Mouse (Mus musculus) stomach, embryonic 15.5 days (tissue): Measurements from ENCODE around the gene Dnm1. TPM values are rescaled to one million over a fixed set of nuclear protein-coding genes. Genes with fewer than 3 reads are reported as not detected.

ENCODE experiments used
- ATAC-seq: fragments of 200-750 bp; cut with Nextera tagmentation; 2 replicates; pipeline ENCODE4 v1.8.0; 2017; ENCODE audit warnings: low read depth, moderate number of reproducible peaks, moderate TSS enrichment; ENCODE audit not compliant: insufficient read depth, low FRiP score
- H3K27ac ChIP-seq: fragments of 300-500 bp; sonication (generic); 2 replicates; pipeline ENCODE4 v1.5.1; 2015; ENCODE audit warnings: mild to moderate bottlenecking, inconsistent platforms
- H3K27me3 ChIP-seq: fragments of 300-500 bp; sonication (generic); replicated peaks from 2 replicates; pipeline ENCODE4 v1.6.1; 2015; ENCODE audit warnings: inconsistent platforms
- H3K36me3 ChIP-seq: fragments of 300-500 bp; sonication (generic); 2 replicates; pipeline ENCODE4 v1.6.1; 2015; ENCODE audit warnings: inconsistent platforms
- H3K4me1 ChIP-seq: fragments of 300-500 bp; sonication (generic); 2 replicates; pipeline ENCODE4 v1.6.1; 2015; ENCODE audit warnings: inconsistent platforms
- H3K4me2 ChIP-seq: fragments of 300-500 bp; sonication (generic); 2 replicates; pipeline ENCODE4 v1.6.1; 2015; ENCODE audit warnings: mild to moderate bottlenecking, inconsistent platforms
- H3K4me3 ChIP-seq: fragments of 300-500 bp; sonication (generic); replicated peaks from 2 replicates; pipeline ENCODE4 v1.5.1; 2015; ENCODE audit warnings: inconsistent platforms
- H3K9ac ChIP-seq: fragments of 300-500 bp; sonication (generic); 2 replicates; pipeline ENCODE4 v1.6.1; 2015; ENCODE audit warnings: inconsistent platforms
- H3K9me3 ChIP-seq: fragments of 300-500 bp; sonication (generic); 2 replicates; pipeline ENCODE4 v1.6.1; 2016; ENCODE audit warnings: inconsistent platforms
- WGBS: fragments of 180-500 bp; shearing (Covaris S2); methylation state at CpG from one replicate; pipeline ENCODE4 v1.1.7; 2015; 5-methylcytosine and 5-hydroxymethylcytosine counted together
- polyA plus RNA-seq: library from polyadenylated mRNA; unstranded; fragments of >200 nt; fragmentation: Nextera tagmentation; extraction: Ambion mirVana; gene quantifications from 2 replicates; pipeline ENCODE4 v1.2.1, GENCODE M21; 2015

Gene Dnm1
- polyA plus RNA-seq, 1 experiment from 2014 or later: 12.1 TPM

DNA sequence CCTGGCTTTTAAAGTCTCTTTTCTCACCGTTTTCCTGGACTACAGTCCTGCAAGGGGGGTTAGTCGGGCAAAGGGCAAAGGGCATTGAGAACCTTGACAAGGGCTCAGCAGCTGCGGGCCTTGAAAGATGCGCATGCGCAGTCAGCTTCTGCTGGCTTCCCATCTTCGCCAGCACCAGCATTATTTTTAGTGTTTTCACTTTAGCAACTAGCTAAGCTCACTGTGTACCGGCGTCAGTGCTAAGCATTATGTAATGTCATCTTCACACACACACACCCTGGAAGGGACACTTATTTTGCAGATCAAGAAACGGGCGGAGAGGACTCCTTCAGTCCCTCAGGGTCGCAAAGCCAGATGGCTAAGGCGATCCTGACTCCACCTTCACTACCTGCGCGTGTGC lies 7.6 kb upstream of the Dnm1 start:
- Histone ChIP-seq H3K27ac (peak overlapping the region; percentile 48; the same call in 1 of the 2 replicates), H3K9ac (no peak overlapping the region), H3K4me2 (peak overlapping the region; percentile 87), H3K9me3 (no peaks in the 10 kb centered on the region), H3K4me1 (peaks cover 24% of the 10 kb centered on the region), H3K27me3 (no peaks in the 10 kb centered on the region), H3K4me3 (peak overlapping the region; percentile 42), H3K36me3 (peaks cover 2% of the 10 kb centered on the region; the same call in 1 of the 2 replicates)
- 7% methylated on average over 14 of the region's 14 CpGs for WGBS
- no peak for ATAC-seq

DNA sequence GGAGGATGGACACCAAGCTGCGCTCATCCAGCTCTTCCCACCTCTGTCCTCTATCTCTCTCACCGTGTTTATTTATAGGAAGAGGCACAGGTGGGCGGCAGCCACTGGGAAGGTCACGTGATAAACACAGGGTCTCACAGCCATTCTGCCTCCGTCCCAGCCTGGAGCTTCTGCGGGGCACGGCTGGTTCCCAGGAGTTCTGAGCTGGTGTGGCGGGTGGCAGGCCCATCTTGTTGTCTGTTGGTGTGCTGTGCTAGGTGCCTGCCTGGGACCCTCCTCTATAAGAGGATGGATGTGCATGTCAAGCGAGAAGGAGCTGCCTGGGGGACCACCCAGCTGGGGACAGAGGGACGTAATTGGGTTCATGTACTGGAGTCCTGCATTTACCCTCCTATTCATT lies 5.2 kb upstream of the Dnm1 start:
- WGBS: 51% methylated on average over 10 of the region's 10 CpGs
- no peak overlapping the region for H3K27ac ChIP-seq
- no peak overlapping the region for H3K4me3 ChIP-seq
- no peaks in the 10 kb centered on the region for H3K9me3 ChIP-seq
- ATAC-seq: no peak
- H3K27me3 ChIP-seq: no peaks in the 10 kb centered on the region
- H3K36me3 ChIP-seq: no peaks in the 10 kb centered on the region
- no peak overlapping the region for H3K9ac ChIP-seq
- no peak overlapping the region for H3K4me2 ChIP-seq
- H3K4me1 ChIP-seq: peaks cover 14% of the 10 kb centered on the region

DNA sequence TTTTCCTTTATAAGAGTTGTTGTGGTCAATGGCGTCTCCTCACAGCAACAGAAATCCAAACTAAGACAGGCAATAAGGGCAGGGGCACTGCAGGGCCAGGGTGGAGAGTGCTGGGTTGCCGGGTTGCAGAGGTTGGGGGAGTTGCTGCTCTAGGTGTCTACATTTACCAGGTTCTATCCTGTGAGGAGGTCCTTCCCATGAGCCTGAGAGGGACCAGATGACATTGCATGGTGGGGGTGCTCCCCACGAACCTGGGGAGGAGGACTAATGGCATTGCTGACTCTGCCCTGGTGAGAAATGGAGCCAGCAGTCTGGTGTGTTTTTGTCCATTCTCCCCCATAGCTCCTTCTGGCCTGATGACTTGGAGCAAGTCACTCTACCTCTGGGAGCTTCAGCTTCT lies 4.6 kb upstream of the Dnm1 start:
- ATAC-seq: no peak
- Histone ChIP-seq H3K27ac (no peak overlapping the region), H3K4me2 (no peak overlapping the region), H3K4me1 (peaks cover 18% of the 10 kb centered on the region), H3K36me3 (no peaks in the 10 kb centered on the region), H3K4me3 (no peak overlapping the region), H3K9ac (no peak overlapping the region), H3K9me3 (no peaks in the 10 kb centered on the region), H3K27me3 (no peaks in the 10 kb centered on the region)
- 73% methylated on average over 3 of the region's 3 CpGs for WGBS

DNA sequence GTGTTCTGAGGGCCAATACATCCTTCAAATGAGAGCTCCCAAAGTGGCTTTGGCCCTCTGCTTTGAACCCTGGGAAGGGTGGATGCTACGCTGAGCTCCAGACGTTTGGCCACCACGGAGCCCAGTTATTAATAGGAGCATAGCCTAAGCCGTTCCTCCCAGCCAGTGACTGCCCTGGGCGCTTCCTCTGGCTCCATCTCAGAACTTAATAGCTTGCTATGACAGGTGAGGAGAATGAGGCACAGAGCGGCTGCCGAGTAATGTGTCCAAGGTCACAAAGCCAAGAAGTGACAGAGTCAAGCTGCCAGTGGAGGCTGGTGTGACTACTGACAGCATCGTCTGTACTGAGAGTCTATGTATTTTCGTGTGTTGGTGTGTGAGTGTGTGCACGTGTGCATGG lies 3.1 kb upstream of the Dnm1 start:
- Histone ChIP-seq H3K4me2 (no peak overlapping the region), H3K9ac (no peak overlapping the region), H3K9me3 (no peaks in the 10 kb centered on the region), H3K36me3 (no peaks in the 10 kb centered on the region), H3K27me3 (no peaks in the 10 kb centered on the region), H3K4me1 (peaks cover 24% of the 10 kb centered on the region), H3K4me3 (no peak overlapping the region), H3K27ac (no peak overlapping the region)
- ATAC-seq: no peak
- 64% methylated on average over 10 of the region's 10 CpGs for WGBS

DNA sequence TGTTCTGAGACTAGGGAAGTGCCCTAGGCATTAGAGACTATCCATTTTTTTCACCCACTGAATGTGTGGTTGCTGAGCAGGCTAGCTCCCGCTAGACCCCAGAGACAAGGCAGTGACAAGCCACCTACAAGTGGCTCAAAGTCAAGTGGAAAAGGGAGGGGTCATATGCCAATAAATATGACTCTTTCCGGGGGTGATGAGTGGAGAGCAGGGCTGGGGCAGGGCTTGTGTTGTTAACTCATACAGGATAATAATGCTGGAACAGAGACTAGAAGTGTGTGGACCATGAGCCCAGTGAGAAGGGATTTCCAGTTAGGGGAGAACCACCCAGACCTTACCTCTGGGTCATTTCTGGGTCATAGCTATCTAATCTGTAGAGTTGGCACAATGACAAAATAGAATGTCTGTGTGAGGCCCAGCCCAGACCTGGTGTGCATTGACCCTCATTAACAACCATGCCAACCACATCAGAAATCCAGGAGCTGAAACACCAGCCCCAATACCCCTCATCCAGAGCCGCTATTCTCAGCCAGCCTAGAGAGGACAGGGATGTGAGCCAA lies 1.3 kb upstream of the Dnm1 start:
- no peak overlapping the region for H3K9ac ChIP-seq
- ATAC-seq: no peak
- peaks cover 23% of the 10 kb centered on the region for H3K4me1 ChIP-seq
- peak overlapping the region; percentile 99; the same call in 1 of the 2 replicates for H3K4me2 ChIP-seq
- 73% methylated on average over 3 of the region's 3 CpGs for WGBS
- no peaks in the 10 kb centered on the region for H3K36me3 ChIP-seq
- 0 out of 2 replicates have a peak, but pooled peaks cover 3% of the 10 kb centered on the region for H3K27me3 ChIP-seq
- H3K4me3 ChIP-seq: no peak overlapping the region
- H3K9me3 ChIP-seq: no peaks in the 10 kb centered on the region
- H3K27ac ChIP-seq: peak overlapping the region; percentile 41; the same call in 1 of the 2 replicates

DNA sequence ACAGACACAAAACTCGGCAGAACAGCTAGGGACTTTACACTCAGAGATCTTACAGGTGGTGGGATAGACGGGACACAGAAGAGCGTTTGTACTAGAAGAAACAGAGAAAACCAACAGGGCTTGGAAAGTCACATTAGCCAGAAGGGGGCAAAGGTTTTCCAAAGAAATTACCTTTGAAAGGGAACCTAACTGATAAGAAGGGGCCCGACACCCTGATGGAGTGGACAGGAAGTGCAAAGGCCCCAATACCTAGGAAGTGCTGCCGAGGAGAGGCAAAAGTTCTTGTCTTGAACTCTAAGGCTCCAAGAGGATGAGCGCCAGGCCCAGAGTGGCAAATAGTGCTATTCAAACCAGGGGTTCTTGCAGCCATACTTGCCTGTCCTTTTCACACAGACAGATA lies 698 bp upstream of the Dnm1 start:
- H3K36me3 ChIP-seq: no peaks in the 10 kb centered on the region
- 0 out of 2 replicates have a peak, but pooled peaks cover 3% of the 10 kb centered on the region for H3K27me3 ChIP-seq
- H3K4me1 ChIP-seq: peaks cover 23% of the 10 kb centered on the region
- H3K9ac ChIP-seq: no peak overlapping the region
- ATAC-seq: no peak
- no peaks in the 10 kb centered on the region for H3K9me3 ChIP-seq
- H3K4me2 ChIP-seq: peak overlapping the region; percentile 99
- H3K27ac ChIP-seq: peak overlapping the region; percentile 41; the same call in 1 of the 2 replicates
- no peak overlapping the region for H3K4me3 ChIP-seq
- WGBS: 45% methylated on average over 6 of the region's 6 CpGs

DNA sequence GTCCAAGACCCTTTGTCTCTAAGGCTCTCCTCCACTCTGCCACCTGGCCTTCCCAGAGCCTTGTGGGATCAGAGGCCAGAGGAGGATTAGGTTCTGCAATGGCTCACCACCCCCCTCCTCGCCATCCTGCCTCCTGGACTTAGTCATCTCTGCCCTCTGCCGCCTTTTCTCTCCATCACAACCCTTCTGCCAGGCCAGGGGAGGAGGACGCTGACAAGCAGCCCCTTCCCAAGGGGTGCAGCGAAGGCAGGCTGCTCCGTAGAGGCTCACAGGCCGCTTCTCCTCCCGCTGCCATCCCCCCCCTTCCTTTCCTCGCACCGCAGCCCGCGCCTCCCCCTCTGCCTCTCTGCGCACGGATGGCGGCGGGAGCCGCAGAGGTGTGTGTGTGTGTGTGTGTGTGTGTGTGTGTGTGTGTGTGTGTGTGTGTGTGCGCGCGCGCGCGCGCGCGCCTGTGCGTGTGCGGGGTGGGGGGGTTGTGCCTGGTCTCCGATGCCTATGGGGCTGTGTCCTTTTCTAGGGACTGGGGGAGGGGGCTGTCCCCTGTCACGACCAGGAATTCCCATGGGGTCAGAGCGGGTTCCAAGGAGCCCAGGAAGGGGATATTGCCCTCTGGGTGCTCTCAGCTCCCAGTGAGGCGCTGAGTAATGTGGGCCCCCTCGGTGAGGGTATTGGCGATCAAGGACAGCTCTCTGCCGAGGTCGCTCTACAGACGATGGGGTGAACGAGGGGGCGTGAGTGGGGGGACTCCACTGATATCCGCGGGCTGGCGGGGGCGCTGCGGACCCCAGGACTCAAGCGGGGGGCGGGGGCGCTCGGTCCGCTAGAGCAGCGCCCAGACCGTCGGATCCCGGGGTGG lies 759 bp downstream of the Dnm1 start, which contains the start of gene Ciz1:
TSS of gene Ciz1 (plus strand) at position 177 of the 856 bp plus-strand sequence.
- H3K36me3 ChIP-seq: no peaks in the 10 kb centered on the region
- H3K4me1 ChIP-seq: peaks cover 23% of the 10 kb centered on the region
- no peaks in the 10 kb centered on the region for H3K9me3 ChIP-seq
- H3K27ac ChIP-seq: peak within 1 kb of the TSS; percentile 48; the same call in 1 of the 2 replicates
- peak within 1 kb of the TSS; percentile 60 for H3K9ac ChIP-seq
- 1% methylated on average over 44 of the region's 52 CpGs for WGBS
- peak; percentile 6; the same call in 1 of the 2 replicates for ATAC-seq
- peak within 1 kb of the TSS; percentile 67 for H3K4me3 ChIP-seq
- 0 out of 2 replicates have a peak, but pooled peaks cover 3% of the 10 kb centered on the region for H3K27me3 ChIP-seq
- peak within 1 kb of the TSS; percentile 99 for H3K4me2 ChIP-seq

DNA sequence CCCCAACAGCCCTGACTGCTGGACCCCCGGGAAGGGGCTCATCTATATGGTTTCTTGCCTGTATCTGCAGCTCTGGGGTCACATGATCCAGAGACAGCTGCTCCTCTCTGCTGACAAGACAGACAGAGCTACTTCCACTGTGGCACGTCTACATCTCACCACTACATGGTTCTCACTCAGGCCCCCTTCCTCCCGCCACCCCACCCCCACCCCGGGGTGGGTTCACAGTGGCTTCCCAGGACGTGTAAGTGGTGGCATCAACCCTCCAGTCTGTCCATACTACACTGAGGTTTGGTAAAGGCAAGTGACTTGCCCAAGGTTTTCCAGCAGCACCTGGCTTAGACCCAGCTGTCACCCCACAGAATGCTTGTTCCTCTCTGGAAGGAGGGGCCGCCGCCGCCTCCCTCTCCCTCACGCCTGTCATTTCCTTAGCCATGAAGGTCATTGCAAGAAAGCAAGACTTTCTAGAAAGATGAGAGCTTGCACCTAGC lies 1.6 kb downstream of the Dnm1 start:
- Histone ChIP-seq H3K27me3 (0 out of 2 replicates have a peak, but pooled peaks cover 3% of the 10 kb centered on the region), H3K4me1 (peaks cover 23% of the 10 kb centered on the region), H3K27ac (no peak overlapping the region), H3K9ac (no peak overlapping the region; the same call in 1 of the 2 replicates), H3K36me3 (no peaks in the 10 kb centered on the region), H3K4me2 (peak overlapping the region; percentile 99), H3K9me3 (no peaks in the 10 kb centered on the region), H3K4me3 (peak overlapping the region; percentile 67)
- ATAC-seq: no peak
- 48% methylated on average over 9 of the region's 9 CpGs for WGBS

DNA sequence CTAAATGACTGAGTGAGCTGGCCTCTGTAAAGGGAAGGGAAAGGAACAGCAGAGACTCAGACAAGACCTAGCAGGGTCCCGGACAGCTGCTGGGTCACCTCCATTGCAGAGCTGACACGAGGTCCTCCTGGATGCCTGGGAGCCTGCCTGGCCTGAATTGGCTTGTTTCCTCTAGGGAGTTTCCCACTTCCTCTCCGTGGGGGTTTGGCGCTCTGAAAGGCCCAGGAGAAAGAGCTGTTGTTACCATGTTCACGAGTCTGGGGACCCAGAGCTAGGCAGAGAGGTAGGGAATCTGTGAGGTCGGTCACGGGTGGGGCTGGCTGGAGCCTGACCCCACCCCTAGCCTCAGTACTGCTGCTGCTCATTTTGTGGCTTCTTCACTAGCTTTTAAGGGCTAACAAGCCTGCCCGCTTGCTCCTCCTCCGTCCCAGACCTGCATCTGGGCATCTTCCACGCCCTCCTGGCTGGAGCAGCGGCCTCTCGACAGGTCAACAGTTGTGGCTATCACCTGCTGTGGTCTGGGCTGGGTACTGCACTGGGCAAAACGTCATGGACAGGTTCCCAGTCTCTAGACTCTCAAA lies 2.6 kb downstream of the Dnm1 start:
- H3K4me1 ChIP-seq: peaks cover 23% of the 10 kb centered on the region
- no peaks in the 10 kb centered on the region for H3K9me3 ChIP-seq
- 55% methylated on average over 13 of the region's 13 CpGs for WGBS
- no peak overlapping the region for H3K4me2 ChIP-seq
- no peak overlapping the region for H3K27ac ChIP-seq
- no peaks in the 10 kb centered on the region for H3K36me3 ChIP-seq
- no peak for ATAC-seq
- H3K4me3 ChIP-seq: no peak overlapping the region
- 0 out of 2 replicates have a peak, but pooled peaks cover 3% of the 10 kb centered on the region for H3K27me3 ChIP-seq
- no peak overlapping the region for H3K9ac ChIP-seq

DNA sequence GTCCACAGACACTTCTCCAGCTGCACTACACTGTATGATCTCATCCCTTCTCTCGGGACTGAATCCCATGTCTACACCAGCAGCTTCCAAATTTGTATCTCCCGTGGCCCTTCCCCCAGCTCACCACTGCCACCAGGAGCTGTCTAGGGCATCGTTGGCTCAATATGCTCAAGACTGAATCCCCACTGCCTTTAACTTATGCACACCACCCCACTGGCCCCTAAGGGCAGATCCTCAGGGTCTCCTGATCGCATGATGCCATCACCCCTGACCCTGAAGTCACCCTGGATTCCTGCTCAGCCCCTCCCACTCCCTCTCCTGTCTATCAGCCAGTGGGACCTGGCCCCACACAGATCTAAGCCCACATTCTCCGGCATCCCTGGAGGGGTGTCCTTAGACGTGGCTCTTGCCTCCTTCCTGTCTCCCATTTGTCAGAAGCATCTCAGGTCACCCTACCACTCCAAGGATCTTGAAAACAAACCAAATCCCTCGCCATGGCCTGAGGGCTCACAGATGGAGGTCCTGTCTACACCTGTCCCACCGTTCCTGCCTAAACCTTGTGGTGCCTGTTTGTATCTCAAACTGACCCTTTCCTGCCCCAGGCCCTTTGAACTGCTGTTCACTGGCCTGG lies 3.4 kb downstream of the Dnm1 start:
- no peak for ATAC-seq
- no peak overlapping the region for H3K4me2 ChIP-seq
- H3K4me3 ChIP-seq: no peak overlapping the region
- no peaks in the 10 kb centered on the region for H3K36me3 ChIP-seq
- no peak overlapping the region for H3K9ac ChIP-seq
- WGBS: 47% methylated on average over 8 of the region's 8 CpGs
- peaks cover 23% of the 10 kb centered on the region for H3K4me1 ChIP-seq
- H3K27me3 ChIP-seq: 0 out of 2 replicates have a peak, but pooled peaks cover 3% of the 10 kb centered on the region
- H3K9me3 ChIP-seq: no peaks in the 10 kb centered on the region
- no peak overlapping the region for H3K27ac ChIP-seq

DNA sequence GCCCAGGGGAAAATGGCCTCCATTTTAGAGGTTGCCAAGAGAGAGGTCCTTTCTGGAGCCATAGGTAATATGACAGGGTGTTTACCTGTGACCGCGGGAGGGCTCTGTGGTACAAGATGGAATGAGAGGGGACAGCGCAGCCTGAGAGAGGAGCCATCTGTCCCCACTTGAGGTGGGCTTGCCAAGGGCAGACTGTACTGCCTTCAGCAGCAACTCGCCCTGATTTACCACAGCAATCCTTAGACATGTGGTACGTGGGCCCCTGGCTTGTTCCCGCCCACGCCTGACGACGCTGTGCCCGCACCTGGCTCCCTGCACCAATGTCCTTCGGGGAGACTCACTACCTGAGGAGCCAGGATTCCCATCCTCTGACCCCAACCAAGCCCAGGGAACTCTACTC lies 4.8 kb downstream of the Dnm1 start:
- no peaks in the 10 kb centered on the region for H3K36me3 ChIP-seq
- H3K9ac ChIP-seq: no peak overlapping the region
- no peak for ATAC-seq
- no peak overlapping the region for H3K4me3 ChIP-seq
- no peak overlapping the region for H3K27ac ChIP-seq
- H3K4me1 ChIP-seq: peaks cover 23% of the 10 kb centered on the region
- H3K9me3 ChIP-seq: no peaks in the 10 kb centered on the region
- no peak overlapping the region for H3K4me2 ChIP-seq
- 0 out of 2 replicates have a peak, but pooled peaks cover 3% of the 10 kb centered on the region for H3K27me3 ChIP-seq
- 78% methylated on average over 11 of the region's 11 CpGs for whole genome bisulfite sequencing
